Mouse (Mus musculus): ENCODE measurements around the gene Rtn4ip1. TPM values are rescaled to one million over a fixed set of nuclear protein-coding genes. Genes with fewer than 3 reads are reported as not detected.
A peak's percentile ranks its signal among the peaks of the same experiment; 100 is the strongest.

The Rtn4ip1 gene
- polyA plus RNA-seq, 1 experiment from 2014 or later: 13.5 TPM

DNA sequence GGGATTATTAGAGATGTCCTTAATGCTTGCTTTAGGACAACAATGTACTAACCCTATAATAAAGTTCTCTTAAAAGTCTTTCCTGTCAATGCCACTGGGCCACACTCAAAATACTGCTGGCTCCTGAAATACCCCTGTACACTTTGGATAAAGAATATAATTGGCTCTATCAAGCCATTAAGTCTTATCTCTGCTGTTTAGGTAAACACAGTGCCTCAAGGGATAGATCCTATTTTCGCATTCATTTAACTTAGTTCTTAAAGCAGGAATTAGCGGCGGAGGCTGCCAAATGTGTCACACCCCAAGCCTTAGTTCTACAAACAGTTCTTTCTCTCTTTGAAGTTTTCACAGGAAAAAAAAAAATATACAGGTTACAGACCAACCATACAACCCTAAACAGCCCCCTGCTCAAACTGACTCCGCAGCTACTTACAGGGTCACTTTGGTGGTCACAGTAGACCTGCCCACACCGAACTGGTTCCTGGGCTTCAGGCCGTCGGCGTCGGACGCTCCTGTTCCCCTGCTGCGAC, 101.5 kb downstream of the Rtn4ip1 start:
- ATAC-seq (ENCODE audit: low read depth) (no peak), DNase-seq (no peak)
- Histone ChIP-seq H3K27me3 (peaks cover 77% of the 10 kb centered on the region), H3K4me3 (replicated peaks) (peak overlapping the region; percentile 70), H3K9me3 (replicated peaks) (no peaks in the 10 kb centered on the region), H3K27ac (no peak overlapping the region), H3K36me3 (no peaks in the 10 kb centered on the region), H3K9ac (peak overlapping the region; percentile 54), H3K4me1 (replicated peaks) (peaks cover 40% of the 10 kb centered on the region), H3K4me2 (peak overlapping the region; percentile 72)
- 3% methylated on average over 11 of the region's 11 CpGs for WGBS (ENCODE audit: insufficient replicate concordance)

DNA sequence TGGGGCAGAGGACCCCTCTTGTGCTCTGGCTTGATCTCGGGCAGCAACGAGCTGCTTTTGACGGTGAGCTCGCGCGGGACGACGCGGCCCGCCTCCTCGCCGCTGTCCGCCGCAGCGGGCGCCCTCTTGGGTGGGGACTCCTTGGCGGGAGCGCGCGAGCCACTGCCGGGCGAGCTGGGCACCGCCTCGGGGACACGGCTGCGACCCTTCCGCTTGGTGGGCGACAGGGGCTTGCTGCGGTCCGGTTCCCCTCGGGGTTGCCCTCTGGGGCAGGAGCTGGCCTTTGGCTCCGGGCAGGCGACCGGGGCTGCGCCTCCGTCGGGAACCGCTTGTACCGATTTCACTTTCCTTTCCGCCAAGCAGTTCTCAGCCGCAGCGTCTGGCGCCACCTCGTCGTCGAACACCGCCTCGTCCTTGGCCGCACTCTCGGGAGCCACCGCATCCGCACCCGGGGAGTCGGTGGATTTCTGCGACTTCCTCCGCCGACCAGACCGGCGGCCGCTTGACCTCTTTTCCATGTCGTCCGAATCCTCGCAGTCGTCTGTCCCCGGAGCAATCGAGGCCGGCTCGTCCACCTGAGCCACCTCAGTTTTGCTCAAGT, 102.0 kb downstream of the Rtn4ip1 start:
- peak overlapping the region; percentile 70 for H3K4me3 ChIP-seq (replicated peaks)
- no peak for ATAC-seq (ENCODE audit: low read depth)
- WGBS (ENCODE audit: insufficient replicate concordance): under 1% methylated on average over 68 of the region's 68 CpGs
- H3K9me3 ChIP-seq (replicated peaks): no peaks in the 10 kb centered on the region
- peak overlapping the region; percentile 72 for H3K4me2 ChIP-seq
- H3K27me3 ChIP-seq: peaks cover 83% of the 10 kb centered on the region
- peak overlapping the region; percentile 54 for H3K9ac ChIP-seq
- H3K36me3 ChIP-seq: no peaks in the 10 kb centered on the region
- no peak for DNase-seq
- peaks cover 35% of the 10 kb centered on the region for H3K4me1 ChIP-seq (replicated peaks)
- H3K27ac ChIP-seq: no peak overlapping the region

DNA sequence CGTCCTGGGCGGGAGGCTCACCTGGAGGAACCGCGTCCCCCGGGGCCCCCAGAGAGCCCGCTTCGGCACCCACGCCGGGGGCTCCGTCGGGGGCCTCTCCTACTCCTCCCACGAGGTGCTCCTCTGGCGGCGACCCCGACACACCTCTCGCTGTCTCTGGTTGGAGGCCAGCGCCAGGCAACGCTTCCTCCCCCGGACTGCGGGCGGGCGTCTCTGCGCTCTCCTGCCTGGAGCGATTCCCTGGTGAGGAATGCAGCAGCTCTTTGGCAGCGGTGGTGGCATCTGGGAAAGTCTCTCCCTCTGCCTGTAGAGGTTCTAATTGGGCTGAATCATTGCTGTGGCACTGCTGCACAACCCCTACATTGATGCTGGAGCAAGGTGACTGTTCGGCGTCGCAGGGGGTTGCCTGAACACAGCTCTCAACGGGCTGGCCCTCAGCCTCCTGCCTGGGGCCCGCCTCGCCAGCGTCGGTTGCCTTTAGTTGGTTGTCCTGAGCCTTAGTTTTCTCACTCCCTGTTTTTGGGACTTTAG, 102.7 kb downstream of the Rtn4ip1 start:
- no peak for DNase-seq
- WGBS (ENCODE audit: insufficient replicate concordance): 4% methylated on average over 33 of the region's 33 CpGs
- ATAC-seq (ENCODE audit: low read depth): no peak
- peak overlapping the region; percentile 72 for H3K4me2 ChIP-seq
- H3K36me3 ChIP-seq: no peaks in the 10 kb centered on the region
- H3K27ac ChIP-seq: no peak overlapping the region
- peak overlapping the region; percentile 54; the same call in 1 of the 2 replicates for H3K9ac ChIP-seq
- H3K4me1 ChIP-seq (replicated peaks): peaks cover 29% of the 10 kb centered on the region
- H3K9me3 ChIP-seq (replicated peaks): no peaks in the 10 kb centered on the region
- peaks cover 88% of the 10 kb centered on the region for H3K27me3 ChIP-seq
- peak overlapping the region; percentile 70 for H3K4me3 ChIP-seq (replicated peaks)

DNA sequence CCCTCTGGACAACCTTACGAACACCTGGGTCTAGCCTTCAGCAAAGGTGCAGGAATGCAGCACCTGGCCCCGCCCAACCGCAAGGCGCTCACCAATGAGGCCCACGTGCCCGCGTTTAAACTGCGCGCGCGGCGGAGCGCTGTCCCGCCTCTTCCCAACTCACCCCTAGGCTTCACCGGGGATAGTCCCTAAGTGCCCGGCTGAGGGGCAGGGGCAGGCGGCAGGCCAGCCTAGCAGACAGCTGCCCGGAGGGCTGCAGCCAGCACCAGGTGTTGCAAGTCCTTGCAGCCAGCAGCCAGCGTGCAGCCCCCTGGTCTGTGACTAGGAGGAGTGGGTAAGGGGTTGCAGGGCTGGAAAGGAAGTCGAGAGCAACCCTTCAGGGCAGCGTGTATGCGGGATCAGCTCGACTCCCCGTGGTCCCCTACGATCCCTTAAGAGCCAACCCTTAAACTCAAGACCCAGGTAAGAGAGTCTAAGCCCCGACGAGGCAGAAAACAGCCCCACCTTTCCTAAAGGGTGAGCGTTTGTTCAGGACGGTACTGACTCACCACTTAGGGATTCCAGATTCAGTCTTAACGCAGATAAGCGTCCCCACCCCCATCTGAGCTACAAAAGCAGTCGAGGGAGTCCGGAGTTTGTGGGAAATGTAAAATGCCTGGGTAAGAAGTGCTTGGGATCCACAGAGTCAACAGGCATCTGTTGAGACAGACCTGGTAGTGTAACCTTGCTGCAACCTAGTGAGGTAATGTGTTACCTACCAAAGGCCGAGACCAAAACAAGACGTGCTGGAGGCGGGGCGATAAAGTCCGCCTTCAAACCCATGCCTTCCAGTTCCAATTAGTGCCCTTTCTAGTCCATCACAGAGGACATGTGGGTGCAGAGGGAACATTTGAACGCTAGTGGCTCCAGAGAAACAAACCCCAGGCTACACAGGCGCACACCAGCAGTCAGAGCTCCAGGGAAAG, 104.4 kb downstream of the Rtn4ip1 start:
- no peak for DNase-seq
- Histone ChIP-seq H3K9me3 (replicated peaks) (no peaks in the 10 kb centered on the region), H3K4me3 (replicated peaks) (peak overlapping the region; percentile 42), H3K4me1 (replicated peaks) (peaks cover 23% of the 10 kb centered on the region), H3K27me3 (peaks cover 84% of the 10 kb centered on the region), H3K36me3 (no peaks in the 10 kb centered on the region), H3K27ac (no peak overlapping the region), H3K9ac (no peak overlapping the region), H3K4me2 (peak overlapping the region; percentile 60)
- no peak for ATAC-seq (ENCODE audit: low read depth)
- WGBS (ENCODE audit: insufficient replicate concordance): 4% methylated on average over 40 of the region's 40 CpGs

Other genes starting within 250 kb of the Rtn4ip1 start
- gene Qrsl1, start 62 bp upstream of the Rtn4ip1 start, polyA plus RNA-seq (2015; fragmentation: Nextera tagmentation; extraction: Ambion mirVana): 9.7 and 12.0 TPM in 2 replicates
- gene Crybg1, start 247.0 kb downstream of the Rtn4ip1 start, polyA plus RNA-seq (2015; fragmentation: Nextera tagmentation; extraction: Ambion mirVana): 0.24 and 0.27 TPM in 2 replicates